Mouse (Mus musculus): ENCODE measurements around the gene Ankrd31. TPM values are rescaled to one million over a fixed set of nuclear protein-coding genes. Genes with fewer than 3 reads are reported as not detected.

Ankrd31 gene
- total and polyA plus RNA-seq, 3 experiments: not detected

DNA sequence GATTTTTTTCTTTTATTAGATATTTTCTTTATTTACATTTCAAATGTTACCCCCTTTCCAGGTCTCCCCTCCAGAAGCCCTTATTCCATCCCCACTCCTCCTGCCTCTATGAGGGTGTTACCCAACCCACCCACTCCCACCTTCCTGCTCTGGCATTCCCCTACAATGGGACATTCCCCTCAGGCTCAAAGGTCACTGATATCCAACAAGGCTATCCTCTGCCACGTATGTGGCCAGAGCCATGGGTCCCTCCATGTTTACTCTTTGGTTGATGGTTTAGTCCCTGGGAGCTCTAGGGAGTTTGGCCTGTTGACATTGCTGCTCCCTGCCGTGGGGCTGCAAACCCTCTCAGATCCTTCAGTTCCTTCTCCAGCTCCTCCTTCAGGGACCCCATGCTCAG lies 141.9 kb downstream of the Ankrd31 start:
- H3K27me3 ChIP-seq (ENCODE audit: control insufficient read depth in 1 of 2, insufficient read depth in 2 of 2, low read length in 2 of 2): peaks cover 0 to 2% of the 10 kb centered on the region in 2 experiments; a peak in 1 of 4 replicates
- no peak overlapping the region for H3K4me3 ChIP-seq (ENCODE audit: control insufficient read depth in 1 of 2, insufficient read depth in 1 of 2, low read depth in 2 of 2, low read length in 2 of 2)
- no peaks in the 10 kb centered on the region for H3K9me3 ChIP-seq (replicated peaks; ENCODE audit: insufficient read depth, low read length)
- TF ChIP-seq TBP (IDR thresholded peaks at IDR 0.05; ENCODE audit: low read depth, low read length) (no peak), MYC (IDR thresholded peaks at IDR 0.05; ENCODE audit: low read depth, low read length) (no peak), MEF2A (IDR thresholded peaks at IDR 0.05; ENCODE audit: extremely low read depth, insufficient replicate concordance, low read depth, low read length, poor library complexity, severe bottlenecking) (no peak), CHD1 (IDR thresholded peaks at IDR 0.05; ENCODE audit: low read depth, low read length) (no peak), MYB (IDR thresholded peaks at IDR 0.05; ENCODE audit: low read depth, low read length) (no peak)
- no peaks in the 10 kb centered on the region for H3K36me3 ChIP-seq (ENCODE audit: control insufficient read depth in 1 of 2, insufficient read depth in 2 of 2, low read length in 2 of 2)
- DNase-seq (ENCODE audit: low read depth, low spot score): no peak
- H3K27ac ChIP-seq (ENCODE audit: control insufficient read depth, low read depth, low read length): no peak overlapping the region
- no peak overlapping the region for H3K9ac ChIP-seq (ENCODE audit: control insufficient read depth, low read depth, low read length, poor library complexity, severe bottlenecking)
- H3K4me1 ChIP-seq (ENCODE audit: control insufficient read depth in 1 of 2, insufficient read depth in 2 of 2, low read length in 2 of 2): no peaks in the 10 kb centered on the region
- H3K79me2 ChIP-seq (ENCODE audit: control insufficient read depth, insufficient read depth, low read length, poor library complexity): no peaks in the 10 kb centered on the region

- DNase-seq (ENCODE audit: low read depth, low spot score): no peak
- TF ChIP-seq USF1 (IDR thresholded peaks at IDR 0.05; ENCODE audit: low read depth, low read length): no peak
- no peak for TF ChIP-seq ZMIZ1 (IDR thresholded peaks at IDR 0.05; ENCODE audit: low read depth, low read length)
- H3K9ac ChIP-seq (ENCODE audit: control insufficient read depth, low read depth, low read length, poor library complexity, severe bottlenecking): no peak overlapping the region
- H3K4me3 ChIP-seq (ENCODE audit: control insufficient read depth in 1 of 2, insufficient read depth in 1 of 2, low read depth in 2 of 2, low read length in 2 of 2): no peak overlapping the region
- H3K27me3 ChIP-seq (ENCODE audit: control insufficient read depth in 1 of 2, insufficient read depth in 2 of 2, low read length in 2 of 2): no peaks in the 10 kb centered on the region; a peak in 1 of 4 replicates
- no peaks in the 10 kb centered on the region for H3K4me1 ChIP-seq (ENCODE audit: control insufficient read depth in 1 of 2, insufficient read depth in 2 of 2, low read length in 2 of 2)
- H3K79me2 ChIP-seq (ENCODE audit: control insufficient read depth, insufficient read depth, low read length, poor library complexity): no peaks in the 10 kb centered on the region
- no peaks in the 10 kb centered on the region for H3K9me3 ChIP-seq (replicated peaks; ENCODE audit: insufficient read depth, low read length)
- no peak overlapping the region for H3K27ac ChIP-seq (ENCODE audit: control insufficient read depth, low read depth, low read length)
- H3K36me3 ChIP-seq (ENCODE audit: control insufficient read depth in 1 of 2, insufficient read depth in 2 of 2, low read length in 2 of 2): no peaks in the 10 kb centered on the region
These were observed 147.1 kb downstream of the Ankrd31 start for GRCm38 (mm10) chr13:96895144-96895543.

- Histone ChIP-seq H3K9ac (ENCODE audit: control insufficient read depth, low read depth, low read length, poor library complexity, severe bottlenecking) (no peak overlapping the region), H3K9me3 (replicated peaks; ENCODE audit: insufficient read depth, low read length) (no peaks in the 10 kb centered on the region), H3K36me3 (ENCODE audit: control insufficient read depth in 1 of 2, insufficient read depth in 2 of 2, low read length in 2 of 2) (no peaks in the 10 kb centered on the region), H3K4me1 (ENCODE audit: control insufficient read depth in 1 of 2, insufficient read depth in 2 of 2, low read length in 2 of 2) (no peaks in the 10 kb centered on the region), H3K27me3 (ENCODE audit: control insufficient read depth in 1 of 2, insufficient read depth in 2 of 2, low read length in 2 of 2) (no peaks in the 10 kb centered on the region), H3K4me3 (ENCODE audit: control insufficient read depth in 1 of 2, insufficient read depth in 1 of 2, low read depth in 2 of 2, low read length in 2 of 2) (no peak overlapping the region), H3K79me2 (ENCODE audit: control insufficient read depth, insufficient read depth, low read length, poor library complexity) (no peaks in the 10 kb centered on the region), H3K27ac (ENCODE audit: control insufficient read depth, low read depth, low read length) (no peak overlapping the region)
- TF ChIP-seq MYB (IDR thresholded peaks at IDR 0.05; ENCODE audit: low read depth, low read length) (no peak), ELF1 (IDR thresholded peaks at IDR 0.05; ENCODE audit: low read depth, low read length) (no peak)
- DNase-seq (ENCODE audit: low read depth, low spot score): no peak
These were observed 158.6 kb downstream of the Ankrd31 start for GRCm38 (mm10) chr13:96906717-96907116.

GRCm38 (mm10) chr13:96911202-96911601 lies 163.1 kb downstream of the Ankrd31 start:
- Histone ChIP-seq H3K27me3 (ENCODE audit: control insufficient read depth in 1 of 2, insufficient read depth in 2 of 2, low read length in 2 of 2) (no peaks in the 10 kb centered on the region), H3K4me3 (ENCODE audit: control insufficient read depth in 1 of 2, insufficient read depth in 1 of 2, low read depth in 2 of 2, low read length in 2 of 2) (no peak overlapping the region), H3K79me2 (ENCODE audit: control insufficient read depth, insufficient read depth, low read length, poor library complexity) (no peaks in the 10 kb centered on the region), H3K9ac (ENCODE audit: control insufficient read depth, low read depth, low read length, poor library complexity, severe bottlenecking) (no peak overlapping the region), H3K4me1 (ENCODE audit: control insufficient read depth in 1 of 2, insufficient read depth in 2 of 2, low read length in 2 of 2) (no peaks in the 10 kb centered on the region), H3K27ac (ENCODE audit: control insufficient read depth, low read depth, low read length) (no peak overlapping the region), H3K36me3 (ENCODE audit: control insufficient read depth in 1 of 2, insufficient read depth in 2 of 2, low read length in 2 of 2) (no peaks in the 10 kb centered on the region), H3K9me3 (replicated peaks; ENCODE audit: insufficient read depth, low read length) (no peaks in the 10 kb centered on the region)
- peak; percentile 8 for DNase-seq (ENCODE audit: low read depth, low spot score)
- TF ChIP-seq CHD2 (IDR thresholded peaks at IDR 0.05; ENCODE audit: low read length) (no peak), GATA1 (IDR thresholded peaks at IDR 0.05; ENCODE audit: low read depth, low read length) (no peak), BHLHE40 (IDR thresholded peaks at IDR 0.05; ENCODE audit: borderline replicate concordance, low read depth, low read length) (no peak), JUND (IDR thresholded peaks at IDR 0.05; ENCODE audit: low read depth, low read length) (no peak), ZC3H11A (IDR thresholded peaks at IDR 0.05; ENCODE audit: low read depth, low read length) (no peak), TBP (IDR thresholded peaks at IDR 0.05; ENCODE audit: low read depth, low read length) (no peak), ETS1 (IDR thresholded peaks at IDR 0.05; ENCODE audit: low read depth, low read length) (no peak), NRF1 (IDR thresholded peaks at IDR 0.05; ENCODE audit: insufficient read depth, low read depth, low read length, poor library complexity, severe bottlenecking) (no peak), SMC3 (IDR thresholded peaks at IDR 0.05; ENCODE audit: low read depth, low read length) (no peak), SIN3A (IDR thresholded peaks at IDR 0.05; ENCODE audit: low read length) (no peak), RAD21 (IDR thresholded peaks at IDR 0.05; ENCODE audit: low read depth, low read length) (no peak), TCF12 (IDR thresholded peaks at IDR 0.05; ENCODE audit: low read depth, low read length) (no peak), HCFC1 (IDR thresholded peaks at IDR 0.05; ENCODE audit: low read depth, low read length) (no peak), ZNF384 (IDR thresholded peaks at IDR 0.05; ENCODE audit: low read depth, low read length) (no peak), ZMIZ1 (IDR thresholded peaks at IDR 0.05; ENCODE audit: low read depth, low read length) (no peak)

Measured in MEL (cell line).